Mouse (Mus musculus) thymus, adult 18-20 months (tissue): ENCODE measurements around the gene Olfr102.

ENCODE experiments used
- DNase-seq, 2 experiments: peaks; one replicate each; pipeline ENCODE4 v3.0.0; 2022; ENCODE audit warnings: mixed read lengths in 2 of 2

Olfr102 gene

GRCm38 (mm10) chr17:37316954-37317353 is at the start of gene Olfr102:
Gene Olfr102, minus strand, starts transcription at chr17:37317054.
- no peak for DNase-seq

- no peak for DNase-seq
Observed at GRCm38 (mm10) chr17:37359282-37359681, 42.4 kb upstream of the Olfr102 start, which contains the start of gene Olfr104-ps. Gene Olfr104-ps, plus strand, starts transcription at chr17:37359582.

GRCm38 (mm10) chr17:37339598-37339997 is 22.7 kb upstream of the Olfr102 start, which contains the start of gene Olfr103:
Gene Olfr103, minus strand, starts transcription at chr17:37339698.
- DNase-seq: no peak

- no peak for DNase-seq
Observed at GRCm38 (mm10) chr17:37310146-37310699, 6.6 kb downstream of the Olfr102 start.

DNA sequence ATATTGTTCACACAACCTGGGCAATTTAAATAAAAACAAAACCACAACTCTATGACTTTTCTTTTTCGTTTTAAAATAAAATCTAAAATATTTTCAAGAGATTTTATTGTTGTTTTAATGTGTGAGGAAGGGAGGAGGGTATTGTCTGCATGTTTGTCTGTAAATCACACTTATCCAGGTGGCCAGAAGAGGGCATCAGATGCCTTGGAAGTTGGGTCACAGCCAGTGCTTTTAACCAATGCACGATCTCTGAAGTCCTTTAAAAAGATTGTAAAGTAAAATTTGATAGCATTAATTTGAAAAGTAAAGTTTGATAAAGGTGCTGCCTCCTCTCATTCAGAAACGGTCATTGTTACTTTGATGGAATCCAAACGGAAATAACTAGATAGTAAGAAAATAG is 8.4 kb downstream of the Olfr102 start:
- DNase-seq: no peak

GRCm38 (mm10) chr17:37304213-37304612 is 12.6 kb downstream of the Olfr102 start, which contains the start of gene Olfr101:
Gene Olfr101, minus strand, starts transcription at chr17:37304313.
- no peak for DNase-seq

DNA sequence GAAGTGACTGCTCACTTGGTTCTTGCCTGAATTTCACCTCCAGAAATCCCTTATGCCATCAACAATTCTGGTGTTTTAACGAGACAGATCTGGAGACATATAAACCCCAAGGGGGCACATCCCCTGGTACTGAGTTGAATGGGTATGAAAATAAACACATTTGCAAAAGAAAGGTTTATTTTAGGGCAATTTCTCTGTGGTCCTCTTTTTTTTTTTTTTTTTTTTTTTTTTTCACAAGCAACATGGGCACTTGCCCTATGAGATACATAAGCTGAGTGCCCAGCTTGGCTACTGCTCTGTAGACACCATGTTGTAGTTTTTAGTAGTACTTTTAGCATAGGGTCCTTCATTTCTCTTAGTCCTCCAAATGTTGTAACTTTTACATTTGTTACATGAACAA is 33.5 kb downstream of the Olfr102 start, which contains the start of gene Olfr99:
Olfr99 (minus strand) TSS at position 101 of the 400 bp plus-strand sequence.
- no peak for DNase-seq

- no peak for DNase-seq
Observed at GRCm38 (mm10) chr17:37280331-37280730, 36.5 kb downstream of the Olfr102 start.

DNA sequence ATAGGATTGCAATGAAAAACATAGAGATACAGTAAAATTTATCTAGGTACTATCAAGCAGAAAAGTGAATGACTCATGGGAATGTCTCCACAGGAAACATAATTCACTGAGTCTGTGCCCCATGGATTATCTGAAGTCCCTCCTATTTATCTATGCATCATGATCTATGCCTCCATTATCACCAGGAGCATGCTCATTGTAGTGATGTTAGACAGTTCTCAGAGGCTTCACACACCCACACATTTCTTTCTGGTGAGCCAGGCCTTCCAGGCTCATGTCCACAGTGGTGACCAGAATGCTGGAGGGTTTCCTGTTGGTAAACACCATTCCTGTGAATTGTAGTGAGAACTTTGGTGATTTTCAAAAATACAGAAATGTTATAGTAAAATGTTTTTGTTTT is 40.3 kb downstream of the Olfr102 start:
- DNase-seq: no peak

GRCm38 (mm10) chr17:37275626-37276248 is 41.1 kb downstream of the Olfr102 start:
- no peak for DNase-seq

- peak; percentile 58 to 71 for DNase-seq
Observed at GRCm38 (mm10) chr17:37270702-37271092, 46.2 kb downstream of the Olfr102 start.

GRCm38 (mm10) chr17:37270058-37270701 is 46.7 kb downstream of the Olfr102 start, which contains the start of gene H2-M3:
Gene H2-M3, plus strand, starts transcription at chr17:37270220.
- peak; percentile 74 to 90 for DNase-seq

DNA sequence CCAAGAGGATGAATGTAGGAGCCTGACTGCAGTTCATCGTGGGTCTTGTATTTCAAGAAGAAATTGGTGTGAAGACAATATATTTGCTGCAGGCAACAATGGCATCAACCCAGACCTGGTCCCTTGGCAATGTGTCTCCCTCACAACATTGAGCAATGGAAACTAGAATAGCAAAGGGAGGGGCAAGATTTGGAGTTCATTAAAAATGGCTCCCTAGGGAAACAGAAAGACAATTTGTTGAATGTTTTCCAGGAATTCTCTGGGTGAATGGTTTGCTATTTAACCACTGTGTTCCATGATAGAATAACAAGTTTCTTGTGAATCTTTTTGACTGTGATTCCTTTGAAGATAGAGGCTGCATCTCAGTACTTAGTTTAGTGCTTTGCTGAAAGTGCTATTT is 53.2 kb downstream of the Olfr102 start, which contains the start of gene Olfr98:
Olfr98 (minus strand) TSS at position 124 of the 400 bp plus-strand sequence.
- DNase-seq: no peak
